Mouse (Mus musculus) ovary, adult 18-20 months (tissue): ENCODE measurements around the gene Fgfr2.

ENCODE experiments used
- DNase-seq: peaks from one replicate; pipeline ENCODE4 v3.0.0; 2022; ENCODE audit warnings: low spot score, mixed read lengths

Gene Fgfr2

GRCm38 (mm10) chr7:131951131-131951530, 1172.0 kb downstream of the Fgfr2 start:
- DNase-seq, result no peak

GRCm38 (mm10) chr7:131937611-131938010, 1185.5 kb downstream of the Fgfr2 start:
- no peak for DNase-seq

GRCm38 (mm10) chr7:131927288-131928050, 1195.7 kb downstream of the Fgfr2 start:
- DNase-seq, result no peak

GRCm38 (mm10) chr7:131917384-131917783, 1205.8 kb downstream of the Fgfr2 start:
- DNase-seq, result no peak

GRCm38 (mm10) chr7:131909611-131910010, 1213.5 kb downstream of the Fgfr2 start:
- no peak for DNase-seq

- no peak for DNase-seq
Measured at GRCm38 (mm10) chr7:131906499-131907190, 1216.5 kb downstream of the Fgfr2 start.

GRCm38 (mm10) chr7:131899356-131899755, 1223.8 kb downstream of the Fgfr2 start:
- peak; percentile 8 for DNase-seq

- DNase-seq, result no peak
Measured at GRCm38 (mm10) chr7:131897282-131897681, 1225.9 kb downstream of the Fgfr2 start.

GRCm38 (mm10) chr7:131882824-131883223, 1240.3 kb downstream of the Fgfr2 start:
- no peak for DNase-seq

- DNase-seq, result no peak
Measured at GRCm38 (mm10) chr7:131881876-131882615, 1241.1 kb downstream of the Fgfr2 start.

GRCm38 (mm10) chr7:131880150-131880549, 1243.0 kb downstream of the Fgfr2 start:
- DNase-seq, result no peak

GRCm38 (mm10) chr7:131878846-131879245, 1244.3 kb downstream of the Fgfr2 start:
- DNase-seq, result no peak

- DNase-seq, result no peak
Measured at GRCm38 (mm10) chr7:131861157-131861556, 1262.0 kb downstream of the Fgfr2 start.

GRCm38 (mm10) chr7:131855641-131856040, 1267.5 kb downstream of the Fgfr2 start:
- no peak for DNase-seq

- no peak for DNase-seq
Measured at GRCm38 (mm10) chr7:131850579-131850978, 1272.6 kb downstream of the Fgfr2 start.

- no peak for DNase-seq
Measured at GRCm38 (mm10) chr7:131846066-131846905, 1276.9 kb downstream of the Fgfr2 start.

GRCm38 (mm10) chr7:131830261-131830660, 1292.9 kb downstream of the Fgfr2 start:
- no peak for DNase-seq

GRCm38 (mm10) chr7:131826811-131827210, 1296.3 kb downstream of the Fgfr2 start:
- DNase-seq, result no peak

- DNase-seq, result no peak
Measured at GRCm38 (mm10) chr7:131817976-131818375, 1305.2 kb downstream of the Fgfr2 start.

- no peak for DNase-seq
Measured at GRCm38 (mm10) chr7:131816641-131817040, 1306.5 kb downstream of the Fgfr2 start.

- DNase-seq, result no peak
Measured at GRCm38 (mm10) chr7:131812116-131812515, 1311.0 kb downstream of the Fgfr2 start.

- peak; percentile 44 for DNase-seq
Measured at GRCm38 (mm10) chr7:131810916-131811315, 1312.2 kb downstream of the Fgfr2 start.
